Mouse (Mus musculus): Measurements from ENCODE around the gene Sema6d.

DNA sequence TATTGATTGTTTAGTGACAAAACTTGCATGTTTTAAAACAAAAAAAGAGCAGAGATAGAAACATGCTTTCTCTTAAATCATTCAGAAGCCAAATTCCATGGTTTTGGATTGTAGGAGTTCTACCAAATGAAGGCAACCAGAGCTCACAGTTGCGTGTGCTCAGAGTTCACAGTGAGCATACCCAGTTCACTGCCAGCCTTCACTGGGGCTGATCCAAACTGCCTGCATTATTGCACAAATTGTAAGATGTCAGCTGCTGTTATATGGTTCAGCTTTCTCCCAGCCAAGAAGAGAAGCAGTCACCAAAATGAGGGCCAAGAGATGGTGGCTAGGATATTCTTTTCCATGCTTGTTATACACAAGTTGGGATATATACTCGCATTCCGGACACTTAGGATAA is 443.1 kb downstream of the Sema6d start:
- TF ChIP-seq POLR2A (IDR thresholded peaks at IDR 0.05; ENCODE audit: borderline replicate concordance, control insufficient read depth, low read depth, low read length), result no peak
- no peak for TF ChIP-seq CTCF (IDR thresholded peaks at IDR 0.05; ENCODE audit: control insufficient read depth, insufficient read depth, low read length)
